Mouse (Mus musculus): ENCODE results near the gene Dock2.

GRCm38 (mm10) chr11:34317001-34317400 is 466.7 kb downstream of the Dock2 start:
- no peak for TF ChIP-seq TAL1 (IDR thresholded peaks at IDR 0.05; ENCODE audit: low read length)
- no peak for TF ChIP-seq GATA1 (IDR thresholded peaks at IDR 0.05; ENCODE audit: low read length)
